Mouse (Mus musculus) small intestine, adult 2 months (tissue): ENCODE data around the gene Shroom3.

ENCODE experiments used
- CTCF ChIP-seq: fragments of 200-500 bp; IDR thresholded peaks from 2 replicates; pipeline ENCODE4 v1.5.1; 2012; ENCODE audit warnings: low read depth, mild to moderate bottlenecking, control low read depth, inconsistent platforms, low read length, moderate library complexity, mixed read lengths; ENCODE audit not compliant: insufficient replicate concordance, insufficient read length; ENCODE audit errors: extremely low read depth
- POLR2A ChIP-seq: fragments of 200-500 bp; IDR thresholded peaks from 2 replicates; pipeline ENCODE4 v1.6.1; 2012; ENCODE audit warnings: low read depth, mild to moderate bottlenecking, control low read depth, inconsistent platforms, low read length, moderate library complexity

- TF ChIP-seq CTCF (no peak), POLR2A (no peak)
Measured at GRCm38 (mm10) chr5:92698837-92699529, 15.7 kb downstream of the Shroom3 start.
